Mouse (Mus musculus): Measurements from ENCODE around the gene Cyp2t4. TPM values are rescaled to one million over a fixed set of nuclear protein-coding genes. Genes with fewer than 3 reads are reported as not detected.

The Cyp2t4 gene
- not detected in 2 replicates for polyA plus RNA-seq (2012; rRNA removed)

GRCm38 (mm10) chr7:27153205-27153764, at the start of gene Cyp2t4:
Gene Cyp2t4, plus strand, starts transcription at chr7:27153714.

GRCm38 (mm10) chr7:27119676-27120075, 33.8 kb upstream of the Cyp2t4 start, which contains the start of gene Cyp2f2:
Gene Cyp2f2, plus strand, starts transcription at chr7:27119909.

GRCm38 (mm10) chr7:27166614-27167474, 13.3 kb downstream of the Cyp2t4 start, which contains the start of gene Egln2:
Gene Egln2, minus strand, starts transcription at chr7:27166802.

GRCm38 (mm10) chr7:27178324-27179216, 25.1 kb downstream of the Cyp2t4 start, which contains the start of gene Rab4b:
Gene Rab4b, minus strand, starts transcription at chr7:27178896.

GRCm38 (mm10) chr7:27180837-27181695, 27.6 kb downstream of the Cyp2t4 start, which contains the start of the genes Gm21983 and Mia:
Gene Gm21983, minus strand, starts transcription at chr7:27181086.
Gene Mia, minus strand, starts transcription at chr7:27181157.

GRCm38 (mm10) chr7:27195681-27196611, 42.4 kb downstream of the Cyp2t4 start, which contains the start of the genes BC024978 and Snrpa:
Gene BC024978, plus strand, starts transcription at chr7:27195781.
Gene Snrpa, minus strand, starts transcription at chr7:27196271.

Other genes with a start within 250 kb of the Cyp2t4 start
- not detected in 2 replicates for gene Cyp2a22, start 214.3 kb upstream of the Cyp2t4 start, polyA plus RNA-seq (2012; rRNA removed)
- gene Cyp2a12, start 124.6 kb upstream of the Cyp2t4 start, polyA plus RNA-seq (2012; rRNA removed), result not detected in 2 replicates
- 0.08 and 0.17 TPM in 2 replicates for gene Cyp2f2, start 33.8 kb upstream of the Cyp2t4 start, polyA plus RNA-seq (2012; rRNA removed)
- 107 and 114 TPM in 2 replicates for gene Egln2, start 13.1 kb downstream of the Cyp2t4 start, polyA plus RNA-seq (2012; rRNA removed)
- gene Rab4b, start 25.2 kb downstream of the Cyp2t4 start, polyA plus RNA-seq (2012; rRNA removed), result 81.9 and 86.8 TPM in 2 replicates
- 0.07 TPM in 1 of 2 replicates, not detected in the other for gene Gm21983, start 27.4 kb downstream of the Cyp2t4 start, polyA plus RNA-seq (2012; rRNA removed)
- 11.9 and 25.3 TPM in 2 replicates for gene Mia, start 27.4 kb downstream of the Cyp2t4 start, polyA plus RNA-seq (2012; rRNA removed)
- 8.8 and 9.5 TPM in 2 replicates for gene BC024978, start 42.1 kb downstream of the Cyp2t4 start, polyA plus RNA-seq (2012; rRNA removed)
- gene Snrpa, start 42.6 kb downstream of the Cyp2t4 start, polyA plus RNA-seq (2012; rRNA removed), result 313 and 339 TPM in 2 replicates
- gene Itpkc, start 74.9 kb downstream of the Cyp2t4 start, polyA plus RNA-seq (2012; rRNA removed), result 13.8 and 14.0 TPM in 2 replicates
- 31.9 and 34.2 TPM in 2 replicates for gene Coq8b, start 79.3 kb downstream of the Cyp2t4 start, polyA plus RNA-seq (2012; rRNA removed)
- gene Numbl, start 104.7 kb downstream of the Cyp2t4 start, polyA plus RNA-seq (2012; rRNA removed), result 93.9 and 103 TPM in 2 replicates
- 26.0 and 28.6 TPM in 2 replicates for gene Ltbp4, start 184.0 kb downstream of the Cyp2t4 start, polyA plus RNA-seq (2012; rRNA removed)
- gene Shkbp1, start 202.3 kb downstream of the Cyp2t4 start, polyA plus RNA-seq (2012; rRNA removed), result 100 and 119 TPM in 2 replicates
- 0.23 and 0.27 TPM in 2 replicates for gene Gm20479, start 203.7 kb downstream of the Cyp2t4 start, polyA plus RNA-seq (2012; rRNA removed)